Mouse (Mus musculus): ENCODE data around the gene 1810009A15Rik. TPM values are rescaled to one million over a fixed set of nuclear protein-coding genes. Genes with fewer than 3 reads are reported as not detected.

Gene 1810009A15Rik
- total RNA-seq, 1 experiment = 214 TPM

DNA sequence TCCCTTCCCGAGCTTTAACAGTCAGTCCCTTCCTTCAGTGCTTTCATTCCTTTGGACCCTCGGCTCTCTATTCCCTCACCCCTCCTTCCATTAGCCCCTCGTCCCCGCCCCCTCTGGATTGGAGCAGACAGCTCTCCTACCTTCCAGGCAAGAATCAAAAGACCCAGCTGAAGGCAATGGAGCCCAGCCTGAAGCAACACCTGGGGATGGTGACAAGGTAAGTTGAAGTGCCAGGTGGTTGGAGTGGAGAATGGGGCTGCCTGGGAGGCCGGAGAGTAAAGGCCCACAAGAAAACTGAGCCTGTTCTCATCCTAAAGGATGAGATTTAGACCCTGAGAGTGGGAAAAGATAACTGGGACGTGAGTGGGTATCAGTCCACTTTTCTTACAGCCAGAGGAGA, 19.9 kb downstream of the 1810009A15Rik start:
- Histone ChIP-seq H3K9me3 (ENCODE audit: control insufficient read depth, insufficient read depth, low read depth, low read length) (no peaks in the 10 kb centered on the region), H3K27ac (ENCODE audit: insufficient read depth, low read depth, low read length, poor library complexity, severe bottlenecking) (no peak overlapping the region), H3K4me1 (ENCODE audit: control insufficient read depth in 2 of 2, insufficient read depth in 2 of 2, low read length in 2 of 2, poor library complexity in 1 of 2) (no peaks in the 10 kb centered on the region), H3K4me3 (ENCODE audit: insufficient read depth in 1 of 2, low read depth in 1 of 2, low read length in 2 of 2, poor library complexity in 1 of 2, severe bottlenecking in 1 of 2) (no peak overlapping the region), H3K9ac (ENCODE audit: insufficient read depth, low read depth, low read length, poor library complexity, severe bottlenecking) (no peak overlapping the region), H3K36me3 (ENCODE audit: control insufficient read depth, insufficient read depth, low read length, poor library complexity, severe bottlenecking) (peaks cover 69% of the 10 kb centered on the region)
- DNase-seq (ENCODE audit: low read depth, low spot score) = no peak
- in situ Hi-C loops (cut with MboI; ENCODE audit: low sequenced_read_pairs in 2 of 2, unreplicated experiment in 2 of 2) = loop anchor here in 1 of 2 experiments (25.0 kb wide), 1 partner anchor 1704 kb away; the partner anchor contains the start of genes Ddb1 and Tkfc
- TF ChIP-seq ZC3H11A (IDR thresholded peaks at IDR 0.05; ENCODE audit: borderline replicate concordance, low read depth, low read length) = no peak
- no peak for TF ChIP-seq MAFK (IDR thresholded peaks at IDR 0.05; ENCODE audit: insufficient read depth, low read depth, low read length)
- no peak for TF ChIP-seq HCFC1 (IDR thresholded peaks at IDR 0.05; ENCODE audit: borderline replicate concordance, insufficient read depth, low read length)
- TF ChIP-seq CHD2 (IDR thresholded peaks at IDR 0.05; ENCODE audit: low read depth, low read length) = no peak
- TF ChIP-seq ZNF384 (IDR thresholded peaks at IDR 0.05; ENCODE audit: low read depth, low read length) = no peak

DNA sequence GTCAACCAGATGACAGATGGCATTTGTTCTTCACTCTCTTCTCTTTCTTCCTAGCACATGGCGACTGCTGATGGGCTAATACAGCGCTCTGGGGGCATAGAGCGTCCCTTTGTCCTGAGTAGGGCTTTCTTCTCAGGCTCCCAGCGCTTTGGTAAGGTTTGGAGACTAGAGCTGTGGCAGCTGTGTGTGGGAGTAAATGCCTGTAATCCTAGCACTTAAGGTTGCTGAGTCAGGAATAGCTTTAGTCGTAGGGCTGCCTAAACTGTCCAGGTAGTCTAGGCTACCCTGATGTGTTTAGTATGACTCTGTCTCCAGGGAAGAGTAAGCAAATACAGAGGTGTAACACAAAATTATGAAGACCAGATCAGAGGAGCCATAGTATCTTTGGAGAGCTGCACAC, 23.2 kb downstream of the 1810009A15Rik start:
- in situ Hi-C loops (cut with MboI; ENCODE audit: low sequenced_read_pairs in 2 of 2, unreplicated experiment in 2 of 2) = loop anchor here in 1 of 2 experiments (25.0 kb wide), 1 partner anchor 1700 kb away; the partner anchor contains the start of genes Ddb1 and Tkfc
- Histone ChIP-seq H3K9ac (ENCODE audit: insufficient read depth, low read depth, low read length, poor library complexity, severe bottlenecking) (no peak overlapping the region), H3K4me1 (ENCODE audit: control insufficient read depth in 2 of 2, insufficient read depth in 2 of 2, low read length in 2 of 2, poor library complexity in 1 of 2) (no peaks in the 10 kb centered on the region), H3K36me3 (ENCODE audit: control insufficient read depth, insufficient read depth, low read length, poor library complexity, severe bottlenecking) (peaks cover 75% of the 10 kb centered on the region), H3K27ac (ENCODE audit: insufficient read depth, low read depth, low read length, poor library complexity, severe bottlenecking) (no peak overlapping the region), H3K9me3 (ENCODE audit: control insufficient read depth, insufficient read depth, low read depth, low read length) (no peaks in the 10 kb centered on the region), H3K4me3 (ENCODE audit: insufficient read depth in 1 of 2, low read depth in 1 of 2, low read length in 2 of 2, poor library complexity in 1 of 2, severe bottlenecking in 1 of 2) (no peak overlapping the region)
- no peak for TF ChIP-seq ZC3H11A (IDR thresholded peaks at IDR 0.05; ENCODE audit: borderline replicate concordance, low read depth, low read length)
- no peak for TF ChIP-seq MAFK (IDR thresholded peaks at IDR 0.05; ENCODE audit: insufficient read depth, low read depth, low read length)
- no peak for TF ChIP-seq ZNF384 (IDR thresholded peaks at IDR 0.05; ENCODE audit: low read depth, low read length)
- TF ChIP-seq CHD2 (IDR thresholded peaks at IDR 0.05; ENCODE audit: low read depth, low read length) = no peak
- TF ChIP-seq HCFC1 (IDR thresholded peaks at IDR 0.05; ENCODE audit: borderline replicate concordance, insufficient read depth, low read length) = no peak
- DNase-seq (ENCODE audit: low read depth, low spot score) = no peak

DNA sequence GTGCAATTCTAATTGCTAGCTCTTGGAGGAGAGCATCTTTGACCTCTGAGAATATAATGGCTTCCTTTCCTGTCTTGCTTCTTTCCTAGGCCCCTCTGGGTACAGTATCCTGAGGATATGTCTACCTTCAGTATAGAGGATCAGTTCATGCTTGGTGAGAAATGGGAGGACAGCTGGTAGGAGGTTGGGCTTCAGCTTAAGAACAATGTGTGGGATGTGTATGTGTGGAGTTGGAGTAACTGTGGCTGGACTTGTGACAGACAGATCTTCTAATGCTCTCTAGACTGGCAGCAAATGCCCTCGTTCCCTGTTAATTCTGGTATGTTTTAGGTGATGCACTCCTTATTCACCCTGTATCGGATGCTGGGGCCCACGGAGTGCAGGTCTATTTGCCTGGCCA, 25.6 kb downstream of the 1810009A15Rik start:
- no peak overlapping the region for H3K9ac ChIP-seq (ENCODE audit: insufficient read depth, low read depth, low read length, poor library complexity, severe bottlenecking)
- H3K27ac ChIP-seq (ENCODE audit: insufficient read depth, low read depth, low read length, poor library complexity, severe bottlenecking) = no peak overlapping the region
- H3K9me3 ChIP-seq (ENCODE audit: control insufficient read depth, insufficient read depth, low read depth, low read length) = no peaks in the 10 kb centered on the region
- H3K4me3 ChIP-seq (ENCODE audit: insufficient read depth in 1 of 2, low read depth in 1 of 2, low read length in 2 of 2, poor library complexity in 1 of 2, severe bottlenecking in 1 of 2) = no peak overlapping the region
- no peaks in the 10 kb centered on the region for H3K4me1 ChIP-seq (ENCODE audit: control insufficient read depth in 2 of 2, insufficient read depth in 2 of 2, low read length in 2 of 2, poor library complexity in 1 of 2)
- TF ChIP-seq CHD2 (IDR thresholded peaks at IDR 0.05; ENCODE audit: low read depth, low read length) (no peak), MAFK (IDR thresholded peaks at IDR 0.05; ENCODE audit: insufficient read depth, low read depth, low read length) (no peak), ZNF384 (IDR thresholded peaks at IDR 0.05; ENCODE audit: low read depth, low read length) (no peak), ZC3H11A (IDR thresholded peaks at IDR 0.05; ENCODE audit: borderline replicate concordance, low read depth, low read length) (no peak), HCFC1 (IDR thresholded peaks at IDR 0.05; ENCODE audit: borderline replicate concordance, insufficient read depth, low read length) (no peak)
- no peak for DNase-seq (ENCODE audit: low read depth, low spot score)
- peaks cover 53% of the 10 kb centered on the region for H3K36me3 ChIP-seq (ENCODE audit: control insufficient read depth, insufficient read depth, low read length, poor library complexity, severe bottlenecking)
- in situ Hi-C loops (cut with MboI; ENCODE audit: low sequenced_read_pairs in 2 of 2, unreplicated experiment in 2 of 2) = loop anchor here in 1 of 2 experiments (25.0 kb wide), 1 partner anchor 1698 kb away; the partner anchor contains the start of genes Ddb1 and Tkfc

DNA sequence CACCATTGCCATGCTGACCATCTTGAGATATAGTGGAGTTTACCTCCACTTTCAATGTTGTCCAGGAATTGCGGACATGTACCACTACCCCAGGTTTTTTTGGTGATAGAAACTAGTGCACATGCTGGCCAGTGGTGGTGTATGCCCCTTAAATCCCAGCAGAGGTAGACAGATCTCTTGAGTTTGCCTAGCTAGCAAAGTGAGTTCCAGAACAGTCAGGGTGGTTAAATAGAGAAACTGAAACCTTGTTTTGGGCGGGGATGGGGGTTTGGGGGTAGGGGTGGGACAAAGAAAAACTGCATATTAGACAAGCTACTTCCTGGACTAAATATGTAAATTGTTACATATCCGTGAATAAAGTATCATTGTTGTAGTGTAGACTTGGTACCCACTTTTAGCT, 30.3 kb downstream of the 1810009A15Rik start:
- TF ChIP-seq MAFK (IDR thresholded peaks at IDR 0.05; ENCODE audit: insufficient read depth, low read depth, low read length) (no peak), HCFC1 (IDR thresholded peaks at IDR 0.05; ENCODE audit: borderline replicate concordance, insufficient read depth, low read length) (no peak), CHD2 (IDR thresholded peaks at IDR 0.05; ENCODE audit: low read depth, low read length) (no peak), ZNF384 (IDR thresholded peaks at IDR 0.05; ENCODE audit: low read depth, low read length) (no peak), ZC3H11A (IDR thresholded peaks at IDR 0.05; ENCODE audit: borderline replicate concordance, low read depth, low read length) (no peak)
- H3K36me3 ChIP-seq (ENCODE audit: control insufficient read depth, insufficient read depth, low read length, poor library complexity, severe bottlenecking) = peaks cover 18% of the 10 kb centered on the region
- in situ Hi-C loops (cut with MboI; ENCODE audit: low sequenced_read_pairs in 2 of 2, unreplicated experiment in 2 of 2) = loop anchor here in 1 of 2 experiments (25.0 kb wide), 1 partner anchor 1693 kb away; the partner anchor contains the start of genes Ddb1 and Tkfc
- no peaks in the 10 kb centered on the region for H3K9me3 ChIP-seq (ENCODE audit: control insufficient read depth, insufficient read depth, low read depth, low read length)
- H3K27ac ChIP-seq (ENCODE audit: insufficient read depth, low read depth, low read length, poor library complexity, severe bottlenecking) = no peak overlapping the region
- H3K4me1 ChIP-seq (ENCODE audit: control insufficient read depth in 2 of 2, insufficient read depth in 2 of 2, low read length in 2 of 2, poor library complexity in 1 of 2) = peaks cover 0 to 3% of the 10 kb centered on the region in 2 experiments; a peak in 1 of 4 replicates
- H3K9ac ChIP-seq (ENCODE audit: insufficient read depth, low read depth, low read length, poor library complexity, severe bottlenecking) = no peak overlapping the region
- no peak overlapping the region for H3K4me3 ChIP-seq (ENCODE audit: insufficient read depth in 1 of 2, low read depth in 1 of 2, low read length in 2 of 2, poor library complexity in 1 of 2, severe bottlenecking in 1 of 2)
- DNase-seq (ENCODE audit: low read depth, low spot score) = no peak

All from ES-E14 (cell line).